16 mouse cellular contexts compared by ENCODE assay signal in genomic region chr15:33906727-33907479, GRCm38 (mm10).
DNase-seq lines count a peak whose midpoint lies in the region; ATAC-seq lines count a peak whose summit lies in the region.
"Had no signal": no experiment of that assay in that cellular context is flagged by ENCODE, and none has a peak within 500 bp of the region (broad histone marks: within the 10 kb centered on the region; RNA-seq: fewer than 3 reads in every experiment).

No protein-coding gene starts in this region.

- no peak for ATAC-seq in heart, embryonic 12.5 days (ENCODE audit: insufficient number of reproducible peaks, low FRiP score)
- ATAC-seq in kidney, embryonic 15.5 days (replicated peaks; ENCODE audit: low FRiP score) = no peak
- ATAC-seq: hindbrain, embryonic 16.5 days; midbrain, embryonic 15.5 days had no signal

- no peak overlapping the region for H3K4me3 ChIP-seq in heart, embryonic 12.5 days
- no peak overlapping the region for H3K4me3 ChIP-seq in kidney, embryonic 15.5 days (replicated peaks)
- H3K4me3 ChIP-seq: forebrain, embryonic 10.5 days; limb, embryonic 12.5 days; midbrain, embryonic 15.5 days; neural tube, embryonic 15.5 days had no signal

- H3K27ac ChIP-seq in heart, embryonic 12.5 days (ENCODE audit: poor library complexity, severe bottlenecking) = no peak overlapping the region
- no peak overlapping the region for H3K27ac ChIP-seq in kidney, embryonic 15.5 days
- H3K27ac ChIP-seq: forebrain, embryonic 10.5 days; limb, embryonic 12.5 days; macrophage; midbrain, embryonic 15.5 days; neural tube, embryonic 15.5 days had no signal

- no peak overlapping the region for H3K4me2 ChIP-seq in heart, embryonic 12.5 days
- no peak overlapping the region for H3K4me2 ChIP-seq in kidney, embryonic 15.5 days
- H3K4me2 ChIP-seq: limb, embryonic 12.5 days; midbrain, embryonic 15.5 days; neural tube, embryonic 15.5 days had no signal

- intact Hi-C loops in gastrocnemius, postnatal 14 days (cut with DNase I; ENCODE audit: low total_unique reads) = no loop called here
- intact Hi-C loops in left cerebral cortex, postnatal 36 days (cut with DNase I) = no loop called here

- no peak overlapping the region for H3K9ac ChIP-seq in heart, embryonic 12.5 days
- H3K9ac ChIP-seq in kidney, embryonic 15.5 days = no peak overlapping the region
- H3K9ac ChIP-seq: limb, embryonic 12.5 days; midbrain, embryonic 15.5 days; neural tube, embryonic 15.5 days had no signal

- 54% methylated on average over 5 of the region's 5 CpGs for WGBS in heart, embryonic 12.5 days
- 72% methylated on average over 5 of the region's 5 CpGs for WGBS in kidney, embryonic 15.5 days

- 0 out of 2 replicates have a peak, but pooled peaks cover 3% of the 10 kb centered on the region for H3K9me3 ChIP-seq in heart, embryonic 12.5 days (replicated peaks)
- no peaks in the 10 kb centered on the region for H3K9me3 ChIP-seq in kidney, embryonic 15.5 days (replicated peaks)
- H3K9me3 ChIP-seq: forebrain, embryonic 10.5 days; limb, embryonic 12.5 days; midbrain, embryonic 15.5 days; neural tube, embryonic 15.5 days had no signal

- peak; percentile 23 to 52 for DNase-seq in heart, adult 18-20 months
- peak; percentile 95 for DNase-seq in Muller cell, postnatal 12 days (ENCODE audit: inconsistent ontology term)
- DNase-seq in gastrocnemius, postnatal 14 days = peak; percentile 17
- DNase-seq in left cerebral cortex, postnatal 36 days (ENCODE audit: low spot score in 2 of 2) = peak; percentile 36 to 37
- no peak for DNase-seq in kidney, adult 18-20 months
- no peak for DNase-seq in lung, postnatal 36 days
- DNase-seq: cerebellum, adult 8-10 months; kidney, adult 8-10 months had no signal

- no peaks in the 10 kb centered on the region for H3K36me3 ChIP-seq in heart, embryonic 12.5 days
- H3K36me3 ChIP-seq in kidney, embryonic 15.5 days = no peaks in the 10 kb centered on the region
- H3K36me3 ChIP-seq: forebrain, embryonic 10.5 days; limb, embryonic 12.5 days; midbrain, embryonic 15.5 days; neural tube, embryonic 15.5 days had no signal

- no peaks in the 10 kb centered on the region for H3K4me1 ChIP-seq in heart, embryonic 12.5 days (replicated peaks)
- no peaks in the 10 kb centered on the region for H3K4me1 ChIP-seq in kidney, embryonic 15.5 days
- H3K4me1 ChIP-seq: forebrain, embryonic 10.5 days; limb, embryonic 12.5 days; midbrain, embryonic 15.5 days; neural tube, embryonic 15.5 days had no signal

- no peaks in the 10 kb centered on the region for H3K27me3 ChIP-seq in heart, embryonic 12.5 days (replicated peaks)
- H3K27me3 ChIP-seq in kidney, embryonic 15.5 days = no peaks in the 10 kb centered on the region
- H3K27me3 ChIP-seq: limb, embryonic 12.5 days; midbrain, embryonic 15.5 days; neural tube, embryonic 15.5 days had no signal

Comparison
In these comparisons a context has a peak if more than half of its experiments do, and no peak if none do; other contexts are left out.
1. DNase-seq: peak in heart, adult 18-20 months (2 of 2), Muller cell, postnatal 12 days (single experiment), gastrocnemius, postnatal 14 days (single experiment) and left cerebral cortex, postnatal 36 days (2 of 2); none in kidney, adult 18-20 months (single experiment) and lung, postnatal 36 days (single experiment).